Mouse (Mus musculus) hindbrain, embryonic 12.5 days (tissue): Measurements from ENCODE around the gene Qrfpr. TPM values are rescaled to one million over a fixed set of nuclear protein-coding genes. Genes with fewer than 3 reads are reported as not detected.

Source experiments
- ATAC-seq: fragments of 200-750 bp; cut with Nextera tagmentation; 2 replicates; pipeline ENCODE4 v1.8.0; 2017; ENCODE audit warnings: moderate TSS enrichment; ENCODE audit not compliant: low FRiP score
- H3K27ac ChIP-seq: fragments of 300-500 bp; sonication (generic); 2 replicates; pipeline ENCODE4 v1.5.1; 2016; ENCODE audit warnings: mild to moderate bottlenecking
- H3K27me3 ChIP-seq: fragments of 300-500 bp; sonication (generic); 2 replicates; pipeline ENCODE4 v1.6.1; 2016; ENCODE audit warnings: mild to moderate bottlenecking
- H3K36me3 ChIP-seq: fragments of 300-500 bp; sonication (generic); 2 replicates; pipeline ENCODE4 v1.6.1; 2016; ENCODE audit warnings: mild to moderate bottlenecking
- H3K4me1 ChIP-seq: fragments of 300-500 bp; sonication (generic); 2 replicates; pipeline ENCODE4 v1.6.1; 2016
- H3K4me2 ChIP-seq: fragments of 300-500 bp; sonication (generic); replicated peaks from 2 replicates; pipeline ENCODE4 v1.6.1; 2016; ENCODE audit warnings: mild to moderate bottlenecking
- H3K4me3 ChIP-seq: fragments of 300-500 bp; sonication (generic); 2 replicates; pipeline ENCODE4 v1.5.1; 2016; ENCODE audit warnings: mild to moderate bottlenecking
- H3K9ac ChIP-seq: fragments of 300-500 bp; sonication (generic); 2 replicates; pipeline ENCODE4 v1.6.1; 2016; ENCODE audit warnings: mild to moderate bottlenecking, moderate library complexity
- H3K9me3 ChIP-seq: fragments of 300-500 bp; sonication (generic); replicated peaks from 2 replicates; pipeline ENCODE4 v1.6.1; 2016; ENCODE audit warnings: mild to moderate bottlenecking
- WGBS: fragments of 180-500 bp; shearing (Covaris S2); methylation state at CpG from one replicate; pipeline ENCODE4 v1.1.7; 2016; 5-methylcytosine and 5-hydroxymethylcytosine counted together
- polyA plus RNA-seq: library from polyadenylated mRNA; unstranded; fragments of >200 nt; fragmentation: Nextera tagmentation; extraction: Ambion mirVana; gene quantifications from 2 replicates; pipeline ENCODE4 v1.2.1, GENCODE M21; 2016

Qrfpr gene
- 0.21 and 0.22 TPM in 2 replicates for polyA plus RNA-seq

- Histone ChIP-seq H3K4me1 (no peaks in the 10 kb centered on the region), H3K4me2 (peak within 1 kb of the TSS; percentile 52), H3K36me3 (no peaks in the 10 kb centered on the region), H3K27ac (no peak within 1 kb of the TSS), H3K27me3 (peaks cover 34% of the 10 kb centered on the region), H3K4me3 (peak within 1 kb of the TSS; percentile 24), H3K9me3 (no peaks in the 10 kb centered on the region), H3K9ac (no peak within 1 kb of the TSS)
- 9% methylated on average over 39 of the region's 39 CpGs for WGBS
- no peak for ATAC-seq
These were observed at the start of gene Qrfpr for GRCm38 (mm10) chr3:36221743-36222682. Gene Qrfpr, minus strand, starts transcription at chr3:36222313.

- Histone ChIP-seq H3K4me3 (no peak overlapping the region), H3K4me2 (no peak overlapping the region), H3K36me3 (no peaks in the 10 kb centered on the region), H3K27me3 (no peaks in the 10 kb centered on the region), H3K9me3 (0 out of 2 replicates have a peak, but pooled peaks cover 3% of the 10 kb centered on the region), H3K9ac (no peak overlapping the region), H3K4me1 (no peaks in the 10 kb centered on the region), H3K27ac (no peak overlapping the region)
- WGBS = 92% methylated on average over 11 of the region's 11 CpGs
- ATAC-seq = no peak
These were observed 41.8 kb upstream of the Qrfpr start for GRCm38 (mm10) chr3:36263873-36264272.

GRCm38 (mm10) chr3:36263265-36263664 is 41.2 kb upstream of the Qrfpr start:
- Histone ChIP-seq H3K4me2 (no peak overlapping the region), H3K36me3 (no peaks in the 10 kb centered on the region), H3K9me3 (0 out of 2 replicates have a peak, but pooled peaks cover 3% of the 10 kb centered on the region), H3K9ac (no peak overlapping the region), H3K4me3 (no peak overlapping the region), H3K27me3 (no peaks in the 10 kb centered on the region), H3K27ac (no peak overlapping the region), H3K4me1 (no peaks in the 10 kb centered on the region)
- ATAC-seq = no peak
- WGBS = 66% methylated on average over 4 of the region's 4 CpGs

GRCm38 (mm10) chr3:36250585-36250984 is 28.5 kb upstream of the Qrfpr start:
- Histone ChIP-seq H3K4me3 (no peak overlapping the region), H3K4me2 (no peak overlapping the region), H3K9me3 (no peaks in the 10 kb centered on the region), H3K27me3 (no peaks in the 10 kb centered on the region), H3K27ac (no peak overlapping the region), H3K9ac (no peak overlapping the region), H3K4me1 (no peaks in the 10 kb centered on the region), H3K36me3 (no peaks in the 10 kb centered on the region)
- 72% methylated on average over 5 of the region's 5 CpGs for WGBS
- no peak for ATAC-seq

- Histone ChIP-seq H3K4me1 (no peaks in the 10 kb centered on the region), H3K36me3 (no peaks in the 10 kb centered on the region), H3K9ac (no peak overlapping the region), H3K4me2 (no peak overlapping the region), H3K4me3 (no peak overlapping the region), H3K27me3 (no peaks in the 10 kb centered on the region), H3K27ac (no peak overlapping the region), H3K9me3 (no peaks in the 10 kb centered on the region)
- no peak for ATAC-seq
- 87% methylated on average over 2 of the region's 2 CpGs for WGBS
These were observed 26.3 kb upstream of the Qrfpr start for GRCm38 (mm10) chr3:36248446-36248845.

GRCm38 (mm10) chr3:36229941-36230340 is 7.8 kb upstream of the Qrfpr start:
- no peak for ATAC-seq
- H3K9ac ChIP-seq = no peak overlapping the region

GRCm38 (mm10) chr3:36227246-36227645 is 5.1 kb upstream of the Qrfpr start:
- Histone ChIP-seq H3K9ac (no peak overlapping the region), H3K27me3 (peaks cover 12% of the 10 kb centered on the region), H3K4me1 (no peaks in the 10 kb centered on the region), H3K4me3 (no peak overlapping the region), H3K27ac (no peak overlapping the region), H3K4me2 (no peak overlapping the region), H3K9me3 (no peaks in the 10 kb centered on the region), H3K36me3 (no peaks in the 10 kb centered on the region)
- ATAC-seq = no peak
- 94% methylated on average over 1 of the region's 1 CpGs for WGBS

More at GRCm38 (mm10) chr3:36229941-36230340, 7.8 kb upstream of the Qrfpr start:
- no peak overlapping the region for H3K4me3 ChIP-seq
- H3K4me1 ChIP-seq = no peaks in the 10 kb centered on the region
- no peaks in the 10 kb centered on the region for H3K27me3 ChIP-seq
- no peak overlapping the region for H3K27ac ChIP-seq
- H3K9me3 ChIP-seq = no peaks in the 10 kb centered on the region
- H3K4me2 ChIP-seq = no peak overlapping the region
- no peaks in the 10 kb centered on the region for H3K36me3 ChIP-seq
- WGBS = 81% methylated on average over 2 of the region's 2 CpGs

GRCm38 (mm10) chr3:36223361-36223760 is 1.2 kb upstream of the Qrfpr start:
- no peak overlapping the region for H3K4me2 ChIP-seq
- H3K27me3 ChIP-seq = peaks cover 34% of the 10 kb centered on the region
- H3K4me3 ChIP-seq = no peak overlapping the region
- no peaks in the 10 kb centered on the region for H3K36me3 ChIP-seq
- no peaks in the 10 kb centered on the region for H3K4me1 ChIP-seq
- 6% methylated on average over 2 of the region's 2 CpGs for WGBS
- H3K27ac ChIP-seq = no peak overlapping the region
- no peak for ATAC-seq
- H3K9ac ChIP-seq = no peak overlapping the region
- no peaks in the 10 kb centered on the region for H3K9me3 ChIP-seq

- Histone ChIP-seq H3K27me3 (no peaks in the 10 kb centered on the region; the same call in 1 of the 2 replicates), H3K4me2 (no peak overlapping the region), H3K4me1 (no peaks in the 10 kb centered on the region), H3K4me3 (no peak overlapping the region), H3K27ac (no peak overlapping the region), H3K9me3 (no peaks in the 10 kb centered on the region), H3K9ac (no peak overlapping the region), H3K36me3 (no peaks in the 10 kb centered on the region)
- ATAC-seq = no peak
- WGBS = 83% methylated on average over 4 of the region's 4 CpGs
These were observed 9.4 kb downstream of the Qrfpr start for GRCm38 (mm10) chr3:36212758-36213157.

- Histone ChIP-seq H3K36me3 (no peaks in the 10 kb centered on the region), H3K4me3 (no peak overlapping the region)
These were observed 11.2 kb downstream of the Qrfpr start for GRCm38 (mm10) chr3:36210939-36211338.

GRCm38 (mm10) chr3:36209776-36210555 is 12.1 kb downstream of the Qrfpr start:
- no peak overlapping the region for H3K4me2 ChIP-seq
- peak; percentile 54; the same call in 1 of the 2 replicates for ATAC-seq
- no peak overlapping the region for H3K27ac ChIP-seq
- H3K4me1 ChIP-seq = no peaks in the 10 kb centered on the region
- 72% methylated on average over 11 of the region's 11 CpGs for WGBS
- no peaks in the 10 kb centered on the region for H3K27me3 ChIP-seq
- H3K4me3 ChIP-seq = no peak overlapping the region
- H3K9me3 ChIP-seq = no peaks in the 10 kb centered on the region
- H3K9ac ChIP-seq = no peak overlapping the region
- no peaks in the 10 kb centered on the region for H3K36me3 ChIP-seq

More at GRCm38 (mm10) chr3:36210939-36211338, 11.2 kb downstream of the Qrfpr start:
- no peaks in the 10 kb centered on the region for H3K4me1 ChIP-seq
- H3K9ac ChIP-seq = no peak overlapping the region
- no peaks in the 10 kb centered on the region for H3K9me3 ChIP-seq
- 77% methylated on average over 2 of the region's 2 CpGs for WGBS
- no peak overlapping the region for H3K4me2 ChIP-seq
- no peak for ATAC-seq
- H3K27ac ChIP-seq = no peak overlapping the region
- H3K27me3 ChIP-seq = no peaks in the 10 kb centered on the region

GRCm38 (mm10) chr3:36207520-36208264 is 14.4 kb downstream of the Qrfpr start:
- Histone ChIP-seq H3K27ac (no peak overlapping the region), H3K36me3 (no peaks in the 10 kb centered on the region), H3K4me2 (no peak overlapping the region), H3K9me3 (no peaks in the 10 kb centered on the region), H3K9ac (no peak overlapping the region), H3K4me1 (no peaks in the 10 kb centered on the region), H3K27me3 (no peaks in the 10 kb centered on the region), H3K4me3 (no peak overlapping the region)
- 74% methylated on average over 19 of the region's 19 CpGs for WGBS
- ATAC-seq = no peak
